ENCODE assay signal across 8 mouse cellular contexts in the genomic region with DNA sequence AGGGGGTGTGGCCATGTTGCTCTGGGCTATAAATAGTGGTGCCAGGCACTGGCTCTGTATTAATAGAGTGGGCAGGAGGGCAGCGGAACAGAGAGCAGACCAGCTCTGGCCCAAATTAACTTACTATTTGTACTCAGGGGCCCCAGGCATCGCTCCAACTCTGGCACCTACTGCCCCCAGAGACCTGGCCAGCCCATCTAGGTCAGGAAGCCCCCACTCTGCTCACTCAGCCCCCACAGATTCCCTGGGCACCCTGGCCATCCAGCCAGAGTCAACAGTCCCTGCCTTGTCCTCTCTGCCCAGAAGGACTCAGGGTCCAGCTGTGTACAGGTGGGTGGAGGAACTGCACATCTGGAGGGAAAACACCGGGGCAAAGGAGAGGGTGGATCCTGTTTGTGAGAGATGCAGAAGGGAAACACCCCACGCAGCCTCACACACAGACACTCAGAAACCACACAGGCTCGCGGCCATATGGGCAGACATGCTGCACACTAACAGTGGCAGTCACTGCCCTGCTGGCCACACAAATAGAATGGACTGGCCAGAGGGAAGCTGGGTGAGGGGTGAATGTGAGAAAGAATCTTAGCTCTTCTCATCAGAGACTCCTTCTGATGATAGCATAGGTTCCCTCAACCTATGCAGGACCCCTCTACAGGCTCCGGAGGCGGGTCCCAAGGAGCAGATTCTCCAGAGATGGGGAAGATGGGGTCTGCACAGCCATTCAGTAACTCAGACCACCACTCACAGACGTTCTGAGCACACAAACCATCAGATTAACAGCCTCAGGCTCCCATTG. TPM values are rescaled to one million over a fixed set of nuclear protein-coding genes. Genes with fewer than 3 reads are reported as not detected.
DNase-seq lines count a peak whose midpoint lies in the region; ATAC-seq lines count a peak whose summit lies in the region.

No protein-coding gene starts in this region.

- peak; percentile 23 for DNase-seq in kidney, adult 18-20 months
- no peak for DNase-seq in kidney, postnatal 14 days
- DNase-seq in CD4-positive helper T cell, adult 2 months (ENCODE audit: low read depth, low spot score), result peak; percentile 58
- peak; percentile 79 for DNase-seq in cerebellum, postnatal 10 days
- peak; percentile 66 to 68 for DNase-seq in heart, postnatal 10 days

- peaks cover 63% of the 10 kb centered on the region for H3K4me1 ChIP-seq in liver, embryonic 12.5 days
- H3K4me1 ChIP-seq in stomach, embryonic 14.5 days (ENCODE audit: control insufficient read depth, insufficient read depth, low read length), result peaks cover 30% of the 10 kb centered on the region

- intact Hi-C loops in heart, postnatal 10 days (cut with DNase I), result no loop called here

- H3K9me3 ChIP-seq in liver, embryonic 12.5 days (replicated peaks), result no peaks in the 10 kb centered on the region
- no peaks in the 10 kb centered on the region for H3K9me3 ChIP-seq in stomach, embryonic 14.5 days (ENCODE audit: control insufficient read depth, low read depth, low read length)

- peak overlapping the region; percentile 60 for H3K4me3 ChIP-seq in liver, embryonic 12.5 days
- peak overlapping the region; percentile 76 for H3K4me3 ChIP-seq in stomach, embryonic 14.5 days (ENCODE audit: low read depth, low read length)

- H3K36me3 ChIP-seq in liver, embryonic 12.5 days, result peaks cover 8% of the 10 kb centered on the region; the same call in 1 of the 2 replicates
- H3K36me3 ChIP-seq in stomach, embryonic 14.5 days (ENCODE audit: control insufficient read depth, insufficient read depth, low read length), result peaks cover 9% of the 10 kb centered on the region

- 0 out of 2 replicates have a peak overlapping the region, but pooled peaks have one; percentile 14 for H3K27ac ChIP-seq in liver, embryonic 12.5 days
- peak overlapping the region; percentile 39; the same call in 1 of the 2 replicates for H3K27ac ChIP-seq in stomach, embryonic 14.5 days (ENCODE audit: low read length)

- peak overlapping the region; percentile 78 for H3K4me2 ChIP-seq in liver, embryonic 12.5 days
- peak overlapping the region; percentile 88 for H3K4me2 ChIP-seq in stomach, embryonic 14.5 days (replicated peaks; ENCODE audit: low read depth, low read length)

- H3K9ac ChIP-seq in liver, embryonic 12.5 days, result peak overlapping the region; percentile 58
- H3K9ac ChIP-seq in stomach, embryonic 14.5 days (replicated peaks; ENCODE audit: low read depth, low read length), result peak overlapping the region; percentile 67

- WGBS in liver, embryonic 12.5 days (ENCODE audit: insufficient replicate concordance), result 24% methylated on average over 9 of the region's 9 CpGs
- WGBS in stomach, embryonic 14.5 days, result 17% methylated on average over 9 of the region's 9 CpGs

- ATAC-seq in liver, embryonic 12.5 days, result 0 out of 2 replicates have a peak, but pooled peaks have one; percentile 8
- no peak for ATAC-seq in stomach, embryonic 14.5 days (ENCODE audit: insufficient number of reproducible peaks, insufficient read depth, low FRiP score, low read depth)
- ATAC-seq in activated CD4-positive, CD25-positive, alpha-beta regulatory T cell, adult 4 months, result no peak

- peaks cover 34% of the 10 kb centered on the region for H3K27me3 ChIP-seq in liver, embryonic 12.5 days (replicated peaks)
- no peaks in the 10 kb centered on the region for H3K27me3 ChIP-seq in stomach, embryonic 14.5 days (ENCODE audit: control insufficient read depth, insufficient read depth, low read length)

RNA-seq across cellular contexts. Expression of gene Phldb1, which starts 14.4 kb away (rescaled TPM):
- 100 to 1,000 TPM; 127 to 130 TPM for total RNA-seq in heart, postnatal 10 days (2021)
- 5.2 and 6.5 TPM in 2 replicates for polyA plus RNA-seq in liver, embryonic 12.5 days (2016; fragmentation: Nextera tagmentation; extraction: Ambion mirVana)
- polyA plus RNA-seq in stomach, embryonic 14.5 days (2014; fragmentation: Nextera tagmentation; extraction: Ambion mirVana), result 26.7 and 26.8 TPM in 2 replicates
- polyA plus RNA-seq in activated CD4-positive, CD25-positive, alpha-beta regulatory T cell, adult 4 months (2017; shearing (Covaris generic)), result under 1 TPM in 1 of 2 experiments, not detected in 1; 0.30 TPM

RNA-seq across cellular contexts. Expression of gene Arcn1, which starts 47.1 kb away (rescaled TPM):
- 100 to 1,000 TPM; 103 to 114 TPM for total RNA-seq in heart, postnatal 10 days (2021)
- polyA plus RNA-seq in liver, embryonic 12.5 days (2016; fragmentation: Nextera tagmentation; extraction: Ambion mirVana), result 127 TPM in 2 replicates
- polyA plus RNA-seq in stomach, embryonic 14.5 days (2014; fragmentation: Nextera tagmentation; extraction: Ambion mirVana), result 202 and 209 TPM in 2 replicates
- polyA plus RNA-seq in activated CD4-positive, CD25-positive, alpha-beta regulatory T cell, adult 4 months (2017; shearing (Covaris generic)), result 10 to 100 TPM; 83.9 to 84.2 TPM

RNA-seq across cellular contexts. Expression of gene Ift46, which starts 47.2 kb away (rescaled TPM):
- total RNA-seq in heart, postnatal 10 days (2021), result 10 to 100 TPM; 42.6 to 50.5 TPM
- 24.3 and 24.7 TPM in 2 replicates for polyA plus RNA-seq in liver, embryonic 12.5 days (2016; fragmentation: Nextera tagmentation; extraction: Ambion mirVana)
- polyA plus RNA-seq in stomach, embryonic 14.5 days (2014; fragmentation: Nextera tagmentation; extraction: Ambion mirVana), result 105 and 119 TPM in 2 replicates
- polyA plus RNA-seq in activated CD4-positive, CD25-positive, alpha-beta regulatory T cell, adult 4 months (2017; shearing (Covaris generic)), result 10 to 100 TPM; 62.3 to 65.5 TPM

RNA-seq across cellular contexts. Expression of gene Treh, which starts 47.5 kb away (rescaled TPM):
- not detected for total RNA-seq in heart, postnatal 10 days (2021)
- not detected in 2 replicates for polyA plus RNA-seq in liver, embryonic 12.5 days (2016; fragmentation: Nextera tagmentation; extraction: Ambion mirVana)
- polyA plus RNA-seq in stomach, embryonic 14.5 days (2014; fragmentation: Nextera tagmentation; extraction: Ambion mirVana), result not detected in 2 replicates
- polyA plus RNA-seq in activated CD4-positive, CD25-positive, alpha-beta regulatory T cell, adult 4 months (2017; shearing (Covaris generic)), result not detected
